Mouse (Mus musculus): ENCODE measurements around the gene Pear1. TPM values are rescaled to one million over a fixed set of nuclear protein-coding genes. Genes with fewer than 3 reads are reported as not detected.

Pear1 gene
- total RNA-seq, 1 experiment, result 1.8 TPM

DNA sequence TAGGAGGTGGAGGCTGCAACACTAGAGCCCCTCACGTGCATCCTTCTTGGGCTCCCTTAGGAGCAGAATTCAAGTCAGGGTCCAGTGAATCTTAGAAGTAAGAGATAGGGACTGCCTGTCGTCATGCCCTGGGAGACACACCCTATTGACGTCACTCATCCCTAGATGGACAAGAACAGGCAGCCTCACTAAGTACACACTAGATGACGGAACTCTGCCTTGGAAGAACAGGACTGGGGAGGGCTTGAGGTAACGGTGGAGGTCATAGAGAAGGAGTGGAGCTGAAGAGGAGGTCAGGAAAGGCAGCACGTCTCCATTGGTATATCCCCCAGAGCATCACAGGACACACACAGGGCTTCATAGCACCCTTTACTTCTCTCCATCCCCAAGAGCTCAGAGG, 95.4 kb downstream of the Pear1 start:
- Histone ChIP-seq H3K4me1 (ENCODE audit: control insufficient read depth in 2 of 2, insufficient read depth in 2 of 2, low read length in 2 of 2, poor library complexity in 1 of 2) (no peaks in the 10 kb centered on the region), H3K9me3 (ENCODE audit: control insufficient read depth, insufficient read depth, low read depth, low read length) (no peaks in the 10 kb centered on the region), H3K9ac (ENCODE audit: insufficient read depth, low read depth, low read length, poor library complexity, severe bottlenecking) (no peak overlapping the region), H3K4me3 (ENCODE audit: insufficient read depth in 1 of 2, low read depth in 1 of 2, low read length in 2 of 2, poor library complexity in 1 of 2, severe bottlenecking in 1 of 2) (no peak overlapping the region), H3K27ac (ENCODE audit: insufficient read depth, low read depth, low read length, poor library complexity, severe bottlenecking) (no peak overlapping the region), H3K36me3 (ENCODE audit: control insufficient read depth, insufficient read depth, low read length, poor library complexity, severe bottlenecking) (peaks cover 28% of the 10 kb centered on the region)
- DNase-seq (ENCODE audit: low read depth, low spot score), result no peak
- in situ Hi-C loops (cut with MboI; ENCODE audit: low sequenced_read_pairs in 2 of 2, unreplicated experiment in 2 of 2), result no loop called here
- TF ChIP-seq ZNF384 (IDR thresholded peaks at IDR 0.05; ENCODE audit: low read depth, low read length) (no peak), ZC3H11A (IDR thresholded peaks at IDR 0.05; ENCODE audit: borderline replicate concordance, low read depth, low read length) (no peak), MAFK (IDR thresholded peaks at IDR 0.05; ENCODE audit: insufficient read depth, low read depth, low read length) (no peak), CHD2 (IDR thresholded peaks at IDR 0.05; ENCODE audit: low read depth, low read length) (no peak), HCFC1 (IDR thresholded peaks at IDR 0.05; ENCODE audit: borderline replicate concordance, insufficient read depth, low read length) (no peak)

DNA sequence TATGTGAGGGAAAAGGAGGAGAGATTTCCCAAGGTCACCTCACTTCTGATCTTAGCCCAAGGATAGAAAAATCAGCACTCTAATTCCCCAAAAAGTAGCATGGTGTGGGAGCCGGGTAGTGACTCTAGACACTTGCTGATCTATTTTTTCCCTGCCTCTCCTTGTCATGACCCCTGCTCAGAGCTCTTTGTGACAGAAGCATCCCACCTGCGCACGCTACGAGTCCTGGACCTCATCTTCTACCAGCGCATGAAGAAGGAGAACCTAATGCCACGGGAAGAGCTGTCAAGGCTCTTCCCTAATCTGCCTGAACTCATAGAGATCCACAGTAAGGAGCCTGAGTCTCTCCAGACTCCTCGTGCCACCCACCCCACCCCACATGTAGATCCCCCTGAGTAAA, 97.9 kb downstream of the Pear1 start:
- no peaks in the 10 kb centered on the region for H3K9me3 ChIP-seq (ENCODE audit: control insufficient read depth, insufficient read depth, low read depth, low read length)
- in situ Hi-C loops (cut with MboI; ENCODE audit: low sequenced_read_pairs in 2 of 2, unreplicated experiment in 2 of 2), result no loop called here
- no peak overlapping the region for H3K27ac ChIP-seq (ENCODE audit: insufficient read depth, low read depth, low read length, poor library complexity, severe bottlenecking)
- no peaks in the 10 kb centered on the region for H3K4me1 ChIP-seq (ENCODE audit: control insufficient read depth in 2 of 2, insufficient read depth in 2 of 2, low read length in 2 of 2, poor library complexity in 1 of 2)
- no peak for TF ChIP-seq ZNF384 (IDR thresholded peaks at IDR 0.05; ENCODE audit: low read depth, low read length)
- no peak for TF ChIP-seq CHD2 (IDR thresholded peaks at IDR 0.05; ENCODE audit: low read depth, low read length)
- no peak for TF ChIP-seq MAFK (IDR thresholded peaks at IDR 0.05; ENCODE audit: insufficient read depth, low read depth, low read length)
- no peak for TF ChIP-seq HCFC1 (IDR thresholded peaks at IDR 0.05; ENCODE audit: borderline replicate concordance, insufficient read depth, low read length)
- no peak for TF ChIP-seq ZC3H11A (IDR thresholded peaks at IDR 0.05; ENCODE audit: borderline replicate concordance, low read depth, low read length)
- peaks cover 21% of the 10 kb centered on the region for H3K36me3 ChIP-seq (ENCODE audit: control insufficient read depth, insufficient read depth, low read length, poor library complexity, severe bottlenecking)
- H3K9ac ChIP-seq (ENCODE audit: insufficient read depth, low read depth, low read length, poor library complexity, severe bottlenecking), result no peak overlapping the region
- no peak overlapping the region for H3K4me3 ChIP-seq (ENCODE audit: insufficient read depth in 1 of 2, low read depth in 1 of 2, low read length in 2 of 2, poor library complexity in 1 of 2, severe bottlenecking in 1 of 2)
- DNase-seq (ENCODE audit: low read depth, low spot score), result no peak

DNA sequence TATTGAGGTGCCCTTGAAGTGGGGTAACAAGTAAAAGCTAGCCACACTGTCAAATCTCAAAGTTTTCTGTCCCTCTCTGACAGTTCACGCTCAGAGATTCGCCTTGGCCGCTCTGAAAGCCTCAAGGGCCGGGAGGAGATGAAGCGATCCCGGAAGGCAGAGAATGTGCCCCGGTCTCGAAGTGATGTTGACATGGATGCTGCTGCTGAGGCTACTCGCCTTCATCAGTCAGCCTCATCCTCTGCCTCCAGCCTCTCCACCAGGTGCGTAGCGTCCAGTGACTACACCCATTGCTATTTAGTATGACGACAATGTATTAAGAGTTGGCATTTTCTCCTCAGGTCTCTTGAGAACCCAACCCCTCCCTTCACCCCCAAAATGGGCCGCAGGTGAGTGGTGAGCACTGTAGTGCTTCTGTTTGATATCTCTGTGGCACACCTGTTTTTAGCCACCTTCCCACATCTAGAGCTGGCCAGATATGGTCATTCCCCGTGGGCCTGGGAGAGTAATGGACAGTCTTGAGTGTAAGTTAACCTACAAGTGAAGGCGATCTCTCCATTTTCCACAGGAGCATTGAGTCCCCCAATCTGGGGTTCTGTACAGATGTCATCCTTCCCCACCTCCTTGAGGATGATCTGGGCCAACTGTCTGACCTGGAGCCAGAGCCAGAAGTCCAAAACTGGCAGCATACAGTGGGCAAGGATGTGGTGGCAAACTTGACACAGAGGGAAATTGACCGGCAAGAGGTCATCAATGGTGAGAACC, 98.5 kb downstream of the Pear1 start:
- DNase-seq (ENCODE audit: low read depth, low spot score), result no peak
- Histone ChIP-seq H3K36me3 (ENCODE audit: control insufficient read depth, insufficient read depth, low read length, poor library complexity, severe bottlenecking) (peaks cover 18% of the 10 kb centered on the region), H3K9me3 (ENCODE audit: control insufficient read depth, insufficient read depth, low read depth, low read length) (no peaks in the 10 kb centered on the region), H3K27ac (ENCODE audit: insufficient read depth, low read depth, low read length, poor library complexity, severe bottlenecking) (no peak overlapping the region), H3K4me1 (ENCODE audit: control insufficient read depth in 2 of 2, insufficient read depth in 2 of 2, low read length in 2 of 2, poor library complexity in 1 of 2) (no peaks in the 10 kb centered on the region), H3K9ac (ENCODE audit: insufficient read depth, low read depth, low read length, poor library complexity, severe bottlenecking) (no peak overlapping the region), H3K4me3 (ENCODE audit: insufficient read depth in 1 of 2, low read depth in 1 of 2, low read length in 2 of 2, poor library complexity in 1 of 2, severe bottlenecking in 1 of 2) (no peak overlapping the region)
- no peak for TF ChIP-seq ZNF384 (IDR thresholded peaks at IDR 0.05; ENCODE audit: low read depth, low read length)
- TF ChIP-seq CHD2 (IDR thresholded peaks at IDR 0.05; ENCODE audit: low read depth, low read length), result no peak
- TF ChIP-seq HCFC1 (IDR thresholded peaks at IDR 0.05; ENCODE audit: borderline replicate concordance, insufficient read depth, low read length), result no peak
- no peak for TF ChIP-seq MAFK (IDR thresholded peaks at IDR 0.05; ENCODE audit: insufficient read depth, low read depth, low read length)
- no peak for TF ChIP-seq ZC3H11A (IDR thresholded peaks at IDR 0.05; ENCODE audit: borderline replicate concordance, low read depth, low read length)
- in situ Hi-C loops (cut with MboI; ENCODE audit: low sequenced_read_pairs in 2 of 2, unreplicated experiment in 2 of 2), result no loop called here

DNA sequence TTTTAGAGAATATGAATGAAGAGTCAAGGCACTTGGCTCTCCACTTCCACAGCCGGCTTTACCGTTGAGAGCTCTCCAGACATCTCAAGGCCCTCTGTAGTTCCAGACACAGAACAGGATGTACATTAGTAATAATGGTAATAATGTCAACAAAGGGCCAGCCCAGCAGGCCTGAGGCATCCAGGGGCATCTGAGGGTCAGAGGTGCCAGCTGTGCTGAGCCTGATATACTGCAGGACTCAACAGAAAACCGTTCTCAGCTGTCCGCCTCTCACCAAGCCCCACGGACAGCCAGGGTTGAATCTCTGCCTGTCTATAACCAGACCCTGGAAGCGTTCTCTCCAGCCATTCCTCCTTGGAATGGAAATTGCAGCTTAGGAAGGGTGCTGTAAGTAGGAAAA, 99.5 kb downstream of the Pear1 start:
- in situ Hi-C loops (cut with MboI; ENCODE audit: low sequenced_read_pairs in 2 of 2, unreplicated experiment in 2 of 2), result no loop called here
- H3K36me3 ChIP-seq (ENCODE audit: control insufficient read depth, insufficient read depth, low read length, poor library complexity, severe bottlenecking), result peaks cover 16% of the 10 kb centered on the region

More for the DNA sequence above, 99.5 kb downstream of the Pear1 start:
- Histone ChIP-seq H3K27ac (ENCODE audit: insufficient read depth, low read depth, low read length, poor library complexity, severe bottlenecking) (no peak overlapping the region), H3K9me3 (ENCODE audit: control insufficient read depth, insufficient read depth, low read depth, low read length) (no peaks in the 10 kb centered on the region), H3K4me1 (ENCODE audit: control insufficient read depth in 2 of 2, insufficient read depth in 2 of 2, low read length in 2 of 2, poor library complexity in 1 of 2) (no peaks in the 10 kb centered on the region), H3K9ac (ENCODE audit: insufficient read depth, low read depth, low read length, poor library complexity, severe bottlenecking) (no peak overlapping the region), H3K4me3 (ENCODE audit: insufficient read depth in 1 of 2, low read depth in 1 of 2, low read length in 2 of 2, poor library complexity in 1 of 2, severe bottlenecking in 1 of 2) (no peak overlapping the region)
- TF ChIP-seq MAFK (IDR thresholded peaks at IDR 0.05; ENCODE audit: insufficient read depth, low read depth, low read length), result no peak
- no peak for TF ChIP-seq ZC3H11A (IDR thresholded peaks at IDR 0.05; ENCODE audit: borderline replicate concordance, low read depth, low read length)
- no peak for TF ChIP-seq CHD2 (IDR thresholded peaks at IDR 0.05; ENCODE audit: low read depth, low read length)
- no peak for TF ChIP-seq HCFC1 (IDR thresholded peaks at IDR 0.05; ENCODE audit: borderline replicate concordance, insufficient read depth, low read length)
- TF ChIP-seq ZNF384 (IDR thresholded peaks at IDR 0.05; ENCODE audit: low read depth, low read length), result no peak
- DNase-seq (ENCODE audit: low read depth, low spot score), result no peak
